Mouse (Mus musculus): Measurements from ENCODE around the gene Gm10256.
"Not testable (repeated sequence)": the region's sequence is repeated elsewhere in the genome, so short reads cannot be mapped to it uniquely, and the experiment has no call there.

The Gm10256 gene

GRCm38 (mm10) chrY:2830380-2830779 is at the start of gene Gm10256, which contains the start of gene Rbmy:
Gene Gm10256, plus strand, starts transcription at chrY:2830699.
Gene Rbmy, plus strand, starts transcription at chrY:2830680.
- not testable (repeated sequence) for DNase-seq (ENCODE audit: low spot score in 2 of 2)

- DNase-seq (ENCODE audit: low spot score in 2 of 2), result not testable (repeated sequence)
Measured at GRCm38 (mm10) chrY:2796105-2796504, 34.4 kb upstream of the Gm10256 start, which contains the start of gene Gm4064. Gene Gm4064, minus strand, starts transcription at chrY:2796205.

- DNase-seq (ENCODE audit: low spot score in 2 of 2), result not testable (repeated sequence)
Measured at GRCm38 (mm10) chrY:2900689-2901088, 70.2 kb downstream of the Gm10256 start, which contains the start of gene Gm10352. Gene Gm10352, plus strand, starts transcription at chrY:2900989.

All from left cerebral cortex, adult 9 months (tissue).